Mouse (Mus musculus): ENCODE measurements around the gene Litaf. TPM values are rescaled to one million over a fixed set of nuclear protein-coding genes. Genes with fewer than 3 reads are reported as not detected.
"Not testable (repeated sequence)": the region's sequence is repeated elsewhere in the genome, so short reads cannot be mapped to it uniquely, and the experiment has no call there.

The Litaf gene
- total RNA-seq, 2 experiments from 2014 or later = 11.2 to 34.0 TPM

DNA sequence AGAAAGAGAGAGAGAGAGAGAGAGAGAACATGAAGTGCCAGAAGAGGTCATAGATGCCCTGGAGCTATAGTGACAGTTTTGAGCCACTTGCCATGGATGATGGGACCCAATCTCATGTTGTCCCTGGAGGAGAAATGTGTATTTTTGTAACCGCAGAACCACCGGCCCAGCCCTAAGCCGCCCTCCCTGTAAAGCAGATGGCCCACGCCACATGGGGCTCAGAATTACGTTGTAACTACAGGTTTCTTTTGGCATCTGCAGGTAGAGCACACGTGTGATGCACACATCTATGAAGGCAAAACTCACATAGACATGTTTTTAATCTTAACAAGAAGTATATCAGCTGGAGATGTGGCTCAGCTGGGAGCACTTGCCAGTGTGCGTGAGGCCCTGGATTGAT, 98.2 kb downstream of the Litaf start:
- ATAC-seq (replicated peaks; ENCODE audit: low FRiP score, poor library complexity, severe bottlenecking) = no peak

DNA sequence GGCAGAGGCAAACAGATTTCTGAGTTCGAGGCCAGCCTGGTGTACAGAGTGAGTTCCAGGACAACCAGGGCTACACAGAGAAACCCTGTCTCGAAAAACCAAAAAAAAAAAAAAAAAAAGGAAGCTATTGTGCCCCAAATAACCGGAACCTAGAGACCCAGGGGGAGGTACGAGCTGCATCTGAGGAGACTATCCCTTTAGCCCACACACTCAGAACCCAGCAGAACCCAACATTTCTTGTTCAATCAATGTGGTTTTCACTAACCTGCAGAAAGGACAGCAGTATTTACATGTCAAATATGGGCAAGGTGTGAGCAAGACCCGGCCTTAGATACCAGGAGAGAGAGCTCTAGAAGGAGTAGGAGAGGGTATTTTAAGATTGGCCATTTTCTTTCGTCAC, 98.9 kb downstream of the Litaf start:
- no peak for ATAC-seq (replicated peaks; ENCODE audit: low FRiP score, poor library complexity, severe bottlenecking)

DNA sequence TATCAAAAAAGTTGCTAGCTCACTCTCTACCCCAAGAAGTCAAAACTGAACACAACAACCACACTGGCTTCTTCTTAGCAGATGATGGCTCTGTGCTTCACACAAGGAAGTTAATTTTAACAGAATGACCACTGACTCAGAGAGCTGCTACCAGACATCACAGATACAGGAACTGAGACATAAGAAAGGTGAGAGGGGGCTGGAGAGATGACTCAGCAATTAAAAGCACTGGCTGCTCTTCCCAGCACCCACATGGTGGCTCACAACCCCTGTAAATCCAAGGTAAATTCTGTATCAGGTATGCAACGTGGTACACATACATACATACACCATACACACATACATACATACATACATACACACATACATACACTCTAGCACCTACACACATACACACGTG, 100.9 kb downstream of the Litaf start:
- no peak for ATAC-seq (replicated peaks; ENCODE audit: low FRiP score, poor library complexity, severe bottlenecking)

GRCm38 (mm10) chr16:10960916-10961315, 105.0 kb downstream of the Litaf start:
- no peak for ATAC-seq (replicated peaks; ENCODE audit: low FRiP score, poor library complexity, severe bottlenecking)

DNA sequence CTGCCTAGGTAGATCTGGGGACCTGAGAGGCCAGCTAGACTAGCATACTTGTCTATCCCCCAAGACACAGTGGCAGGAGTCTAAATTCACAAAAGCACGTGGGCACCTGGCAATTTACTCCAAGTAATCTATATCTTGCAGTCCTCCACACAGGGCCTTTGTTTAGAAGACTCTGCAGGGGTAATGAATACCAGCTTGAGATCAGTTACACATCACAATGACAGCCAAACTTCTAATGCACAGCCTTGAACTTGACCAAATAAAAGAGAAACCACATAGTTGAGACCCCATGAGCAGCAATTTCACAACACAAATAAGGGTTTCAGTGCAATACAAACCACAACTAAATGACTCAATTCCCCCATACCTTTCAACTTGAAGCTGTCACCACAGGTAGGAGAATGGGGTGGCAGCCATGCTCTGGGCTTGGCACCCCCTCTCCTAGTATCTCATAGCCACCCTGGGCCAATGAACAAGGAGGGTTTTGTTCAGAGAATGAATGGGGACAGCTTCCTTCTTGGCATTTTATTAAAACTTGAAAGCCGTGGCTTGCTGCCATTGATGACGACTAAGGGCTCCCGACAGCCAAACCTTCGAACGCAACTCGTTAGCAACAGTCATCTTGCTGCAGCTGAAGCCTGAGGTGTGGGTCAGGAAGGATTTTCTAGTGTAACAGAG, 107.1 kb downstream of the Litaf start:
- ATAC-seq (replicated peaks; ENCODE audit: low FRiP score, poor library complexity, severe bottlenecking) = no peak

DNA sequence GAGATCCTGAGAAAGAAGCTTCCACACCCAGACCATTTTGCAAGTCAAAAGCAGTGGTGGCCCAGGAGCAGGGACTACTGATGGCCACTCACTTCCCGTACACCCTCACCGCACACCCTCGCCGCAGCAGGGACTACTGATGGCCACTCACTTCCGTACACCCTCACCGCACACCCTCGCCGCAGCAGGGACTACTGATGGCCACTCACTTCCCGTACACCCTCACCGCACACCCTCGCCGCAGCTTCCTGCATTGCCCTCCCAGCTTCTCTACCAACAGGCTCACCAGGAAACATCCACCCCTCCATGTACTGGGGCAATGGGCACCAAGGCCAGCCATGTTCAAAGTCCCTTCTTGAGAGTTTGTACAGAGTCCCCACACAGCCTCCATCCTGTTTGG, 107.7 kb downstream of the Litaf start:
- not testable (repeated sequence) for ATAC-seq (replicated peaks; ENCODE audit: low FRiP score, poor library complexity, severe bottlenecking)

- ATAC-seq (replicated peaks; ENCODE audit: low FRiP score, poor library complexity, severe bottlenecking) = no peak
These were observed 108.2 kb downstream of the Litaf start for GRCm38 (mm10) chr16:10957794-10958193.

- ATAC-seq (replicated peaks; ENCODE audit: low FRiP score, poor library complexity, severe bottlenecking) = no peak
These were observed 108.8 kb downstream of the Litaf start for GRCm38 (mm10) chr16:10956938-10957685.

- no peak for ATAC-seq (replicated peaks; ENCODE audit: low FRiP score, poor library complexity, severe bottlenecking)
These were observed 110.9 kb downstream of the Litaf start for GRCm38 (mm10) chr16:10955078-10955477.

DNA sequence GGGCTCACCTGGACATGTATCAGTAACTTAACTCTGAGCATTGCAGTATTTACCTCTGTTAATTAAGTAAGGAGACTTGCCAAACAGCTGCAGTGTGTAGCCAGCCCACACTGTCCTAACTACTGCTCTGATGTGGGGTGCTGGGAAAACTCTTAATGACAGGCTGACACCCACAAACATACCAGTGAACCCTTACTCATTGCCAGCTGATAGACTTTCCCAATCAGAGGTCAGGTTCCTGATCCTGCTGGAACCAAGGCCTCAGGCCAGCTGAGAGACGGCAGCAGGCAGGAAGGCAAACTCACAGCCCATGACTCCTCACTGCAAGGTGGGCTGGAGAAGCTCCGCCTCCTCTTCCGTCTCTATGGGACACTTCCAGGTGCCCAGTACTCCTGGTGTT, 113.1 kb downstream of the Litaf start:
- ATAC-seq (replicated peaks; ENCODE audit: low FRiP score, poor library complexity, severe bottlenecking) = no peak

- no peak for ATAC-seq (replicated peaks; ENCODE audit: low FRiP score, poor library complexity, severe bottlenecking)
These were observed 113.9 kb downstream of the Litaf start for GRCm38 (mm10) chr16:10952071-10952470.

- ATAC-seq (replicated peaks; ENCODE audit: low FRiP score, poor library complexity, severe bottlenecking) = no peak
These were observed 114.4 kb downstream of the Litaf start for GRCm38 (mm10) chr16:10951581-10951980.

GRCm38 (mm10) chr16:10950539-10950938, 115.4 kb downstream of the Litaf start:
- no peak for ATAC-seq (replicated peaks; ENCODE audit: low FRiP score, poor library complexity, severe bottlenecking)

DNA sequence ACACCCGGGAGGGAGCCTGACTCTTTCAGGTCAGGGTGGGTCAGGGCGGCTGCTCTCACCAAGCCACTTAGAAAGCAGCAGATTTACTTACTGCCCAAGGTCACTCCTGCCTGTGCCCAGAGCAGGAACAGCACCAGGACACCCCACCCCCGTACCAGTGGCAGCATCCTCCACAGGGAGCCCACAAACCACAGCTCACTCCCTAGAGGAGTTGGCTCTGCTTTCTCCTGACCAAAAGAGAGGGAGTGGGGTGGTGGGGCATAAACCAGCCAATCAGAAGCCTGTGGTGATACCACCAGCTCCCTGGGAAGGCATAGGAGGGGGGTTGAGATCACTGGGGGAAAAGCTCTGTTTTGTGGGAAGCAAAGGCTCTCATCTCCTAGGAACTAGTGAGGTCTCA, 118.2 kb downstream of the Litaf start:
- ATAC-seq (replicated peaks; ENCODE audit: low FRiP score, poor library complexity, severe bottlenecking) = no peak

DNA sequence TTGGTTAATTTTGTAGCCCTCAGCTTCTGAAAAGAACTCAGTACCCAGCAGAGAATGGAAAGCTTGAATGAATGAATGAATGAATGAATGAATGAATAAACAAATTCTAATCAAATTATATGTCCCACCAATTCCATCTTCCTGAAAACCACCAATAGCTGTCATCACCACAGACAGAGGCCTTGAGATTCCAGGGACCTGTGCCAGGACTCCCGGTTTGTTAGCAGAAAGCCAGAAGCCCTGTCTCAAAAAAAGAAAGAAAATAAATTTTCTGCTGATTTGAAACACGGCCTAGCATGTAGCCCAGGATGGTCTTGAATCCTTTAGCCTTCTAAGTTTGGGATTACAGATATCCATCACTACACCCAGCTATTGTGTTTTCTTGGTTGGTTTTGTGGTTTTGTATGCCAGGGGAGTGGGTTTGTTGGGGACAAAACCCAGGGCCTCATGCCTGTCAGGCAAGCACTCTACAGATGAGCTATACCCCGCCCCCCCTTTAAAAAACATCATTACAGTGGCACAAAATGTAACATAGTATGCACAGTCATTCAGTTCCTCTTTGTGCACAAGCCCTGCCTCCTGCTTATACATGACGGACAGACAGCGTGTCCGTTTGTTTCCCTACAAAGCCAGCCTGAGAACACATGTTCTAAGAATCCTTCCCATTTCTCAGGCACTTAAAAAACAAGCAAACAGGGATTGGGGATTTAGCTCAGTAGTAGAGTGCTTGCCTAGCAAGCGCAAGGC, 120.4 kb downstream of the Litaf start:
- no peak for ATAC-seq (replicated peaks; ENCODE audit: low FRiP score, poor library complexity, severe bottlenecking)

DNA sequence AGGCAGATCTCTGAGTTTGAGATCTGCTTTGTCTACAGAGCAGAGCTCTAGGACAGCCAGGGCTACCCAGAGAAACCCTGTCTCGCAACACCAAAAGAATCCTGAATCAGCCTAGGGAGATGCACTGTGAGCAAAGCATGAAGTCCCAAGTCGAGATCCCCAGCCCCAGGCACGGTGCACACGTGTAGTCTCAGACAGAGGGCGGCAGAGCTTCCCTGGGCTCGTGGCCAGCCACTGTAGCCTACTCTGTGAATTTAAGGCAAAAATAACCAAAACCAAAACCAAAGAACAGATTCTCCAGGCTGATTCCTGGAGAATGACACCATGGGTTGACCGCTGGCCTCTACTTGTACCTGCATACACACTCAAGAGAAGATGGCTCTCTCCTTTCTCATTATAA, 121.4 kb downstream of the Litaf start:
- no peak for ATAC-seq (replicated peaks; ENCODE audit: low FRiP score, poor library complexity, severe bottlenecking)

- no peak for ATAC-seq (replicated peaks; ENCODE audit: low FRiP score, poor library complexity, severe bottlenecking)
These were observed 122.7 kb downstream of the Litaf start for GRCm38 (mm10) chr16:10943257-10943656.

DNA sequence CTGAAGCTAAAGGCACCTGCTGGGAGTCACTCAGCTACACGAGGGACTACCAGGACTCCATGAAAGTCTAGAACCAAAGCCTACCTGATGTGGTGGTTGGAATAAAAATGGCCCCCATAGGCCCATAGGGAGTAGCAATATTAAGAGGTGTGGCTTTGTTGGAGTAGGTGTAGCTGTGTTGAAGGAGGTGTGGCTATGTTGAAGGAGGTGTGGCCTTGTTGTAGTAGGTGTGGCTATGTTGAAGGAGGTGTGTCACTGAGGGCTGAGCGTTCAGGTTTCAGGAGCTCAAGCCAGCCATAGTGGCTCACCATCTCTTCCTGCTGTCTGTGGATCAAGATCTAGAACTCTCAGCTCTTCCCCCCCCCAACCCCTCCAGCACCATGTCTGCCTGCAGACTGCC, 125.3 kb downstream of the Litaf start:
- ATAC-seq (replicated peaks; ENCODE audit: low FRiP score, poor library complexity, severe bottlenecking) = no peak

DNA sequence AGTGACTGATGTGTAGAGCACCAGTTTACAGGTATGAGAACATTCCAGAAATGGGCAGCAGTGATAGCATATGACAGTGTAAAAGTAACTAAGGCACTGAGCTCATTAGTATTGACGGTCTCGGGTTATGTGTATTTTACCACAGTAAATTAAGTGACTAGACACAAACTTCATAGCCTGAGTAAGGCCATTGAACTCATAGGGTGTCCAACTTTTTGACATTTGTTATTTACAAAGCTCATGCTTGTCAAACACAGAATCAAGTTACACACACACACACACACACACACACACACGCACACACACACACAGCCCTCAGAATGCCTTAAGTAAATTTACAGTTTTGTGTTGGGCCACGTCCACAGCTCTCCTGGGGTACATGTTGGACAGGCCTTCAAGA, 126.0 kb downstream of the Litaf start:
- ATAC-seq (replicated peaks; ENCODE audit: low FRiP score, poor library complexity, severe bottlenecking) = no peak

- no peak for ATAC-seq (replicated peaks; ENCODE audit: low FRiP score, poor library complexity, severe bottlenecking)
These were observed 128.5 kb downstream of the Litaf start for GRCm38 (mm10) chr16:10937497-10937896.
